Mouse (Mus musculus) gastrocnemius, adult 2 months (tissue): ENCODE results near the gene Mta3. TPM values are rescaled to one million over a fixed set of nuclear protein-coding genes. Genes with fewer than 3 reads are reported as not detected.

Source experiments
- DNase-seq: peaks from one replicate; pipeline ENCODE4 v3.0.0; 2022
- H3K27ac ChIP-seq: fragments of 200-600 bp; 2 replicates; pipeline ENCODE4 v1.8.1; 2022; ENCODE audit warnings: mild to moderate bottlenecking
- H3K4me3 ChIP-seq: fragments of 200-600 bp; 2 replicates; pipeline ENCODE4 v1.8.1; 2022; ENCODE audit warnings: mild to moderate bottlenecking, moderate library complexity
- CTCF ChIP-seq: fragments of 200-600 bp; IDR thresholded peaks from 2 replicates; pipeline ENCODE4 v1.8.1; 2022; ENCODE audit warnings: antibody characterized with exemption, mild to moderate bottlenecking, moderate library complexity
- intact Hi-C: fragments of 180-260 bp; cut with DNase I; formaldehyde crosslinking; loops from one replicate; pipeline ENCODE4 v1.15.1; 2025
- total RNA-seq, 2 experiments: library from RNA; stranded (reverse); gene quantifications; 2 replicates each; pipeline ENCODE4 v1.2.3; 2021

Gene Mta3
- total RNA-seq, 2 experiments from 2014 or later: 7.7 to 10.2 TPM

GRCm38 (mm10) chr17:83810285-83810684, 104.3 kb downstream of the Mta3 start:
- Histone ChIP-seq H3K4me3 (no peak overlapping the region), H3K27ac (no peak overlapping the region)
- intact Hi-C loops: no loop called here
- no peak for DNase-seq
- TF ChIP-seq CTCF: no peak

- DNase-seq: no peak
- Histone ChIP-seq H3K4me3 (no peak overlapping the region), H3K27ac (no peak overlapping the region)
- TF ChIP-seq CTCF: no peak
- intact Hi-C loops: no loop called here
Observed at GRCm38 (mm10) chr17:83812200-83812944, 106.4 kb downstream of the Mta3 start.

DNA sequence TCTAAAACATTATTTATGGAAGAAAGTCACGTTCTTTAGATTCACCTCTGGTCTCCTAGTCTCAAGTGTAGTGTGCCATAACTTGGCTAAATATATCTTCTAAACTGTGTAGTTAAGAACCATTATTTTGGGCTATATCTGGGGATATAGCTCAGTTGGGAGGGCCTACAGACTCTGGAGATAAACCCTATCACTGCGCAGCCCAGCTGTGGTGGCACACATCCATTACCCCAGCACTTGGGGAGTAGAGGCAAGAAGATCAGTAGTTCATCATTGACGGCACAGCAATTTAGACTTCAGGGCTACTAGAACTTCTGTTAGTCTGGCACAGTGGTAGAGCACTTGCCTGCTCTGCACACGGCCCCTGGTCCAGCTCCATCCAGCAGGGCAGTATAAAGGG, 107.1 kb downstream of the Mta3 start:
- TF ChIP-seq CTCF: no peak
- no peak for DNase-seq
- Histone ChIP-seq H3K4me3 (no peak overlapping the region), H3K27ac (no peak overlapping the region)
- intact Hi-C loops: no loop called here

GRCm38 (mm10) chr17:83816996-83817395, 111.0 kb downstream of the Mta3 start:
- no peak for DNase-seq
- intact Hi-C loops: no loop called here
- TF ChIP-seq CTCF: no peak
- H3K27ac ChIP-seq: no peak overlapping the region
- no peak overlapping the region for H3K4me3 ChIP-seq

DNA sequence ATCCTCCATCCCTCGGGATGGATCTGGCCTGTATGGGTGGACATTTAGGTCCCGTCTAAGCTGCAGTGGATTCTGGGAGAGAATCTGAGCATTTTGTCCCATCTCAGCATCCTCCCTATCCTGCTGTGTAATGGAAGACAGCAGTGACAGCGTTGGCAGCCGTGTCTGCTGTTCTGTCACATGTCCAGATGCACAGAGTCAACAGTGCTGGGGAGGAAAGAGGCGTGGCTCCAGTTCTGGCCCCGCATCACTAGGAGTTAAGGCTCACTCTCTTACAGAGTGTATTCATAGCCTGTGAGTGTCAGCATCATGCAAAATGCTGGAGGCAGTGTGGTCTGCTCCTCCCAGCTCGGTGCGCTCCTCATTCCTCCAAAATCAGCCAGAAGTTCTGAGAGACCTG, 113.5 kb downstream of the Mta3 start:
- Histone ChIP-seq H3K27ac (no peak overlapping the region), H3K4me3 (no peak overlapping the region)
- intact Hi-C loops: no loop called here
- peak; percentile 38 for DNase-seq
- no peak for TF ChIP-seq CTCF

GRCm38 (mm10) chr17:83820701-83821100, 114.7 kb downstream of the Mta3 start:
- no peak for DNase-seq
- intact Hi-C loops: no loop called here
- H3K4me3 ChIP-seq: no peak overlapping the region
- TF ChIP-seq CTCF: no peak
- H3K27ac ChIP-seq: no peak overlapping the region

GRCm38 (mm10) chr17:83821876-83822275, 115.9 kb downstream of the Mta3 start:
- intact Hi-C loops: no loop called here
- Histone ChIP-seq H3K4me3 (no peak overlapping the region), H3K27ac (no peak overlapping the region)
- TF ChIP-seq CTCF: no peak
- DNase-seq: no peak

- TF ChIP-seq CTCF: no peak
- no peak for DNase-seq
- intact Hi-C loops: no loop called here
- H3K27ac ChIP-seq: no peak overlapping the region
- H3K4me3 ChIP-seq: no peak overlapping the region
Observed at GRCm38 (mm10) chr17:83823835-83824234, 117.9 kb downstream of the Mta3 start.

GRCm38 (mm10) chr17:83829356-83829755, 123.4 kb downstream of the Mta3 start:
- DNase-seq: no peak
- TF ChIP-seq CTCF: no peak
- H3K27ac ChIP-seq: no peak overlapping the region
- no peak overlapping the region for H3K4me3 ChIP-seq
- intact Hi-C loops: no loop called here

DNA sequence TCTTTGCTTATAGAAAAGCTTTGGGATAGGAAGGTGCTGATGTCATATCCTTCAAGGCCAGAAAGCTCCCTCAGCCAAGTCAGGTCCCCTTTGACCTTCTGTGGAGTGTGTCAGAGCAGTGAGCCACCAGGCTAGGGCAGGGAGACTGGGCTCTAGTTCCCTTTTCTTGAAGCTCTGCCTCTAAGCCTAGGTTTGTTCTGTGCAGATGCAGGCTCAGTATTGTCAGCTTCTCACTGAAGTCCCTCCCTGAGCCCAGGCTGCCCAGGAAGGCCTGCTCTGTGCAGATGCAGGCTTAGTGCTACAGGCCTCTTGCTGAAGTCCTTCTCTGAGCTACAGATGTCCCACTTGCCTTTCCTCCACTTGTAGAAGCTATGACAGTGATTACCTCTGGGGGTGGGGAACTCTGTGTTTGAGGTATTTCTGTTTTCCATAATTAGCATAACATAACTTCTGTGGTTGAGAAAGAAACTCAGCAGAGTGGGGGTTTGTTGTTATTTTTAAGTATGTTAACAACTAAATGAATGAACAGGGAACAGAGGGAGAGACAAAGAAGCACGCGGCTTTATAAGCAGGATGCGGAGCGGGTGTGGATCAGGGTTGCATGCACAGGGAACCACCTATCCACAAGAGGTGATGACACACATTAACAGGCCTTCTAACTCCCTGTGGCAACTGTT, 124.8 kb downstream of the Mta3 start:
- no peak overlapping the region for H3K4me3 ChIP-seq
- DNase-seq: no peak
- intact Hi-C loops: no loop called here

GRCm38 (mm10) chr17:83834120-83834519, 128.2 kb downstream of the Mta3 start:
- DNase-seq: no peak
- TF ChIP-seq CTCF: no peak
- intact Hi-C loops: no loop called here

More for the DNA sequence above, 124.8 kb downstream of the Mta3 start:
- no peak for TF ChIP-seq CTCF
- H3K27ac ChIP-seq: no peak overlapping the region

DNA sequence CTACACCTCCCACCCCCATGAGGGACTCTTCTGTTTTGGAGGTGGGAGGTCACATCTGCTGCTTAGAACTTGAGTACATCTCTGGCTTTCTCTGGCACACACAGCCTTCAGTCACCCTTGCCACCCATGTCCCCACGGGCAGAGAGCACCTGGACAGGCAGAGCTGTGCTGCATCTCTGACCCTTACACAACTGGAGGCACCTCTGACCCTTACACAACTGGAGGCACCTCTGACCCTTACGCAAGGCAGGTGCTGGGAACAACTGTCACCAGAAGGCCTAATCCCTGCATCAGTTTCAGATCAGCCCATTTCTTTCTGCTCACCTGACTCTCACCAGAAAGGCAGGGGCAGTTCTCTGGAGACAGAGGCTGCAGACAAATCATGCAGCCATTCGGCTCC, 130.1 kb downstream of the Mta3 start:
- Histone ChIP-seq H3K27ac (no peak overlapping the region), H3K4me3 (no peak overlapping the region)
- no peak for TF ChIP-seq CTCF
- no peak for DNase-seq
- intact Hi-C loops: no loop called here

More at GRCm38 (mm10) chr17:83834120-83834519, 128.2 kb downstream of the Mta3 start:
- no peak overlapping the region for H3K27ac ChIP-seq
- H3K4me3 ChIP-seq: no peak overlapping the region

GRCm38 (mm10) chr17:83837659-83838190, 131.8 kb downstream of the Mta3 start:
- Histone ChIP-seq H3K27ac (no peak overlapping the region), H3K4me3 (no peak overlapping the region)
- no peak for DNase-seq
- TF ChIP-seq CTCF: no peak
- intact Hi-C loops: no loop called here
